Mouse (Mus musculus) urinary bladder, adult 18-20 months (tissue): ENCODE results near the gene Nob1.

ENCODE experiments used
- DNase-seq, 2 experiments: peaks; one replicate each; pipeline ENCODE4 v3.0.0; 2022; ENCODE audit warnings: low spot score in 2 of 2, mixed read lengths in 2 of 2

The Nob1 gene

DNA sequence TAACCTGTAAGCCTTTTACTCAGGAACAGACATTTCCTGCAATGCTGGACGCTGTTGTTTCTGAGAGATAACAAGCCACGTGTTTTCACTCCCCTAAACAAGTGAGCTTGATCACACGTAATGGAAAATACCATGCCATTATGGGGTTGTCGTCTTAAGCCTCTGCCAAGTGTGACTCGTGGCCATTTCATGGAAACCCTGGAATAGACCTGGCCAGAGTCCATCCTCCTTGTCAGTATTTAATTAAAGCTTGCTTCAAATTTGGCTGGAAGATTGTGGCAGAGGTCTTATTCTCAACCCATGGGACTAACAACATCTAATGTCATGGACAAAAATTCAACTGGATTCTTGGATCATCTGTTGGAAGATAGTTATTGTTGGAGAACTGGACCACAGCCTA, 38.7 kb downstream of the Nob1 start:
- no peak for DNase-seq

DNA sequence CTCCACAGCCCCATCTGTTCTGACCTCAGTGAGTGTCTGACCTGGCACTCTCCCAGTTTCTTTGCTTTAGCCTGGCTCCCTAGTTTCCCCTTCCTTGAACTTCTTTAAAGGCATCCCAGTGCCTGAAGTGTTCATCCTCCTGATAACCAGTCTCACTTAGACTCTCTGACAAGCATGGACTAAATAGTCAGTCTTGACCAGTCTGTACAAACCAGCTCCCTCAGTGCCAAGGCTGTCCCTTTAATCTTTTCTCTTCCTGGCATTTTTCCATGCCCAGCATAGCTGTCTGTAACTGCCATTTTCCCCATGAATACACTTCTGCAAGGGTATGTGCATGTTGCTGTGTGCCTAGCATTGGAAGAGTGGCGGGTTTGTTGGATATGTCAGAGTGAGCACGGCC, 39.8 kb downstream of the Nob1 start:
- DNase-seq: no peak

DNA sequence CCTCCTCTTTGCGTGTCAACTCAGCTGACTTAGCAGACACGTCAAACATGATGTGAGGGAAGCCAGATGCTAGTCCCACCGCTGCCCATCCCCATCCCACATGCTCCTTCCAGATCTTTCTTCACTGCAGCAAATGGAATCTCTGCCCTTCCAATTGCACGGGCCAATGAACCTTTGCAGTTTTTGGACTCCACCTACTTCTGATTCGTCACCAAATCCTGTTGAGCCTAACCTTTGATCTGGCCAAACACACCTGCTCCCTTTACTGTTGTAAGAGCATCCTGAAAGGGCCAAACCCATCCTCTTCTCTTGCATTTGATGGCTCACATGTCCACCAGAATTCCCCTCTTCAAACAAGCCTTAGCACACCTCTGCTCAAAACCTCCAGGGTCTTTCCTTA, 40.2 kb downstream of the Nob1 start:
- DNase-seq: no peak

DNA sequence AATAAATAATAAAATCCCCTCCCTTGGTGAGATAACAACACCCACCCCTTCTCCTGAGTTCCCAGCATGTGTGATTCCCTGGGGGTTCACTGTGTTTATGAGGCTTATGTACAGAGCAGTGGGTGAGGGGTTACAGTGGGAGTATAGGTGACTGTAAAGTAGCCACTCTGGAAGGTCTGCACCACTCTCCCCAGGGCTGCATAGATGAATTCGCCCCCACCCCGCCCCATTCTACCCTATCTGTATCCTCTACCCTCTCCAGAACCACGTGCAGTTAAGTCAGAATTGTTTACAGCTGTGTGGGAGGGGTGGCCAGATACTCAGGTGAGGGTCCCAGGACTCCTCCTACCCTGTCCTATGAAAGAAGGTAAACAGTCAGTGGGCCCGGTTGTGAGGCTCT, 42.0 kb downstream of the Nob1 start:
- no peak for DNase-seq

DNA sequence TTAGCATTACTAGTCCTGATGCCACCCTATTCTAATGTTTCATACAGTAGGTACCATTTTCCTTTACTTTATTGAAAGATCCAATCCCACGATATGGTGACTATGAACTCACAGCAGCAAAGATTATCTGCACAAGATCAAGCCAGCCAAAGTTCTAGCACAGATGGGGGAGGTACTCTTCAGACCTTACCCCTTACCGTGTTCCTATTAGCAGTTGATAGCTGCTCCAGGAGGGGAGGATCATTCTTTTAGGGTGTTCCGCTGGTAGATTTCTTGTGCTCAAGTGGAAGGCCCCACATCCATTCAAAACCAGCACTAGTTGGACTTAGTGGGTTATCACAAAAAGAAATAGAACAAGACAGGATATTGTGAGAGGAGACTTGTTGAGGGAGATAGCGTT, 43.2 kb downstream of the Nob1 start:
- DNase-seq: no peak

DNA sequence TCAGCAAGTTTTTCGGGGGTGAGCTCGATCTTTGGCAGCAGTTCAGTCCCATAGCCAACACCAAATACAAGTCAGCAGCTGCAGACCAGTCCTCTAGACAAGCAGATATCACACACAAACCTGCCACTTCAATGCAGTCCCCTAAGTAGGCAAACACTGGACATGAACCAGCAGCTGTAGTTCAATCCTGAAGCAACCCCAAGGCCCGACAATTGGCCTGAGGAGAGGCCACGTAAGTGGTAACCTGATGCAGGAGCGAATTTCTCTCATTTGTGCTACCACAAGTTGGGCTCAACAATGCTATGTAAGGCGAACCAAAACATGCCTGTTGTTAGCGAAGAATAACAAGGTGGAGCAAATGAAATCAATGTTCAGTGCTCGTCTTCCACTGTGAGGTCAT, 44.1 kb downstream of the Nob1 start:
- no peak for DNase-seq

DNA sequence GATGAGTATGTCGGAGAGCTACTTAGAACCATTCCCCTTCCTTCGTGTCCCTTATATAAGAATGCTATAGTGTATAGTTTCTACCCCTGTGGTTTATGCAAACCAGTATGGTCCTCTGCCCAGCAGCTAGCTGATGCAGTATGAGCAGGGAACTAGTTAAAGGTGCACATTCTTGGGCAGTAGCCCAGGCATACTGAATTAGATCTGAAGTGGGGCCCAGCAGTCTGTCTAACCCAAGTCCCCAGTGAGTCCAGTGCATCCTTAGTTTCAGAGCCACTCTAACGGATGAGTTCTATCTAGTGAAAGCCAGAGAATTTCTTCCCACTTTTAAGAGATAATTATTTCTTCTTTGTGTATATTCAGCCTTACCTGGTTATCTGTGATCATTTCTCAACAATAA, 47.5 kb downstream of the Nob1 start:
- DNase-seq: no peak

DNA sequence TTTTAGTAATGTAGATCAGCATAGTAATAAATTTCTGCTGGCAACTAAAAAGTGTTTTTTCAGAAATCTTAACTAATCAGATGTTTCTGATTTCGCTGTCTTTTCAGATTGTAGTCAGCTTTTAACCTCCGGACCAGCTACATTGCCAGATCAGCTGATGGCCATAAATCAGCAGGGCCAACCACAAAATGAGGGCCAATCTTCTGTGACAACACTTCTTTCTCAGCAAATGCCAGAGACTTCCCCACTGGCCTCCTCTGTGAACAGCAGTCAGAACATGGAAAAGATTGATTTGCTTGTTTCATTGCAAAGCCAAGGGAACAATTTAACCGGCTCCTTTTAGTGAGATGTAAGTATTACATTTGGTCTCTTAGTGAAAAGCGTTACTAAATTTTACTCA, 54.5 kb downstream of the Nob1 start:
- no peak for DNase-seq
